Mouse (Mus musculus) thymus, postnatal 4 days (tissue): Measurements from ENCODE around the gene Gm21860.
"Not testable (repeated sequence)": the region's sequence is repeated elsewhere in the genome, so short reads cannot be mapped to it uniquely, and the experiment has no call there.

Experiments
- DNase-seq: peaks from one replicate; pipeline ENCODE4 v3.0.0; 2021

Gene Gm21860

DNA sequence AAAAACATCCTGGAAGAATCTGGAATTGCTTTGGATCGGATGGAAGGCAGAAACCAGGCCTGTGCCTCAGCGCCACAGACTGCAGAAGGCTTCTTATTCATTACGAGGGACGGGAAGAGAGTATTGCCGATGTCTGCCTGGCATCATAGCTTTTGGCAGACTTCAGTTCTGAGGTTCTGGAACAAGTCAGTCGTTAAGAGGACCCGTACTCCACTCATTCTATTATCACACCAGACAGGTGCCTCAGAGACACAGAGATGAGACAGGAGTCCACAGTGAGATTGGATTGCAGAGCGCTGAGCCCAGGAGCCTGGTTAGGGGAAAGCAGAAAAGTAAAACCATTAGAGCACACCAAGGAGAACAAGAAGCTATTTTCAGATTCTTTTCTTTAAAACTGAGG lies at the start of gene Gm21860:
Gene Gm21860 (minus strand): TSS at position 101 of the 400 bp plus-strand sequence.
- not testable (repeated sequence) for DNase-seq

DNA sequence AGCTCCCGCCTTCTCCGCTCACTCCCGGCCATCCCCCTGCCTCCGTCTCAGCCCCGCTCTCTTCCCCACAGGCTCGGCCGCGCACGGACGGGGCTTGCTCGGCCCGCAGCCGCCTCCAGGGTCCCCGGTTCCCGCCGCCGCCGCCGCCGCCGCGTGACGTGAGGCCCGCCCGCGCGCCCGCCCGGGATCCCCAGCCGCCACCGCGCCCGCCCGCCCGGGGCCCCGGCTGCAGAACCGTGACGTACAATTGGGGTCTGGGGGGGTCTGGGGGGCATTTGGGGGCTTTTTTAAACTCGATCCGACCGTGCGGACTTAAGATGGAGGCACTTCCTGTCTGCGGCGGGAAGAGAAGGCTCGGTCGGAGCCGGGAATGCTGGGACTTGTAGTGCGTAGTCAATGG lies 29.8 kb upstream of the Gm21860 start, which contains the start of gene Gm47283:
Gene Gm47283 (plus strand): TSS at position 301 of the 400 bp plus-strand sequence.
- DNase-seq = not testable (repeated sequence)

GRCm38 (mm10) chrY:90745256-90745655 lies 9.4 kb downstream of the Gm21860 start:
- not testable (repeated sequence) for DNase-seq

GRCm38 (mm10) chrY:90744381-90744981 lies 10.1 kb downstream of the Gm21860 start:
- peak; percentile 92 for DNase-seq

GRCm38 (mm10) chrY:90743811-90744220 lies 10.8 kb downstream of the Gm21860 start:
- peak; percentile 12 for DNase-seq

DNA sequence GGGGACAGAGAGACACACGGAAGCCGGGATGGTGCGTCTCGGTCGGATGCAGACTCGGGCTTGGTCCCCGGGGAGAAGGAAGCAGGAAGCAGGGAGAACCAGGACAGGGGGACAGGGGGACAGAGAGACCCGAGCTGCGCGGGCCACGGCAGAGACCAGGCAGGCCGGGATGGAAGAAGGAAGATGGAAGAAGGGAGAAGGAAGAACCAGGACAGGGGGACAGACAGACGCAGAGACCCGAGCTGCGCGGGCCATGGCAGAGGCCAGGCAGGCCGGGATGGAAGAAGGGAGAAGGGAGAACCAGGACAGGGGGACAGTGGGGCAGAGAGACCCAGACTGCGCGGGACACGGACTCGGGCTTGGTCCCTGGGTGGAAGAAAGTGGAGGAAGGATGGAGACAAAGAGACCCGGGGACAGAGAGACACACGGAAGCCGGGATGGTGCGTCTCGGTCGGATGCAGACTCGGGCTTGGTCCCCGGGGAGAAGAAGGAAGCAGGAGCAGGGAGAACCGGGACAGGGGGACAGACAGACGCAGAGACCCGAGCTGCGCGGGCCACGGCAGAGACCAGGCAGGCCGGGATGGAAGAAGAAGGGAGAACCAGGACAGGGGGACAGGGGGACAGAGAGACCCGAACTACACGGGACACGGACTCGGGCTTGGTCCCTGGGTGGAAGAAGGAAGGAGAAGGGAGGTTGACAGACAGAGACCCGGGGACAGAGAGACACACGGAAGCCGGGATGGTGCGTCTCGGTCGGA lies 11.4 kb downstream of the Gm21860 start:
- peak; percentile 38 for DNase-seq

DNA sequence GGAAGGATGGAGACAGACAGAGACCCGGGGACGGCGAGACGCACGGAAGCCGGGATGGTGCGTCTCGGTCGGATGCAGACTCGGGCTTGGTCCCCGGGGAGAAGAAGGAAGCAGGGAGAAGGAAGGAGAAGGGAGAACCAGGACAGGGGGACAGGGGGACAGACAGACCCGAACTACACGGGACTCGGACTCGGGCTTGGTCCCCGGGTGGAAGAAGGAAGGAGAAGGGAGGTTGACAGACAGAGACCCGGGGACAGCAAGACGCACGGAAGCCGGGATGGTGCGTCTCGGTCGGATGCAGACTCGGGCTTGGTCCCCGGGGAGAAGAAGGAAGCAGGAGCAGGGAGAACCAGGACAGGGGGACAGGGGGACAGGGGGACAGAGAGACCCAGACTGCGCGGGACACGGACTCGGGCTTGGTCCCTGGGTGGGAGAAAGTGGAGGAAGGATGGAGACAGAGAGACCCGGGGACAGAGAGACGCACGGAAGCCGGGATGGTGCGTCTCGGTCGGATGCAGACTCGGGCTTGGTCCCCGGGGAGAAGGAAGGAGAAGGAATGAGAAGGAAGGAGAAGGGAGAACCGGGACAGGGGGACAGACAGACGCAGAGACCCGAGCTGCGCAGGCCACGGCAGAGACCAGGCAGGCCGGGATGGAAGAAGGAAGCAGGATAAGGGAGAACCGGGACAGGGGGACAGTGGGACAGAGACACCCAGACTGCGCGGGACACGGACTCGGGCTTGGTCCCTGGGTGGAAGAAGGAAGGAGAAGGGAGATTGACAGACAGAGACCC lies 12.2 kb downstream of the Gm21860 start:
- DNase-seq = peak; percentile 14

GRCm38 (mm10) chrY:90741452-90742260 lies 13.0 kb downstream of the Gm21860 start:
- DNase-seq = peak; percentile 59

GRCm38 (mm10) chrY:90741006-90741405 lies 13.6 kb downstream of the Gm21860 start:
- peak; percentile 60 for DNase-seq

- peak; percentile 66 for DNase-seq
Observed at GRCm38 (mm10) chrY:90740013-90740561, 14.5 kb downstream of the Gm21860 start.

DNA sequence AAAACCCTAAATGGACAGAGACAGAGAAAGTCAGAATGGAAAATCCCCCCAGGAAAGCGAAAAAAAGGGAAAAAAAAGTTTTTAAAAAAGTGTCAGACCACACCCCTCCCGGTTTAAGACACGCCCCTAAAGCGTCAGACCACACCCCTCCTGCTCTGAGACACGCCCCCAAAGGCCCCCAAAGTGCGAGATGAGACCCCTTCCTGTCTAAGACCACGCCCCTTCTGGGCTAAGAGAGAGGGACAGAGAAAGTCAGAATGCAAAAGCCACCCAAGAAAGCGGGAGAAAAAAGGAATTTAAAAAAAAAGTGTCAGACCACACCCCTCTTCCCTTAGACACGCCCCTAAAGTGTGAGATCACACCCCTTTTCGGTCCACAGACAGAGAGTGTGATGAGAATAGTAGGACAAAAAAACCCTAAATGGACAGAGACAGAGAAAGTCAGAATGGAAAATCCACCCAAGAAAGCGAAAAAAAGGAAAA lies 15.0 kb downstream of the Gm21860 start:
- DNase-seq = peak; percentile 57

- peak; percentile 48 for DNase-seq
Observed at GRCm38 (mm10) chrY:90738841-90739530, 15.6 kb downstream of the Gm21860 start.

- DNase-seq = no peak
Observed at GRCm38 (mm10) chrY:90738431-90738680, 16.3 kb downstream of the Gm21860 start.

- DNase-seq = no peak
Observed at GRCm38 (mm10) chrY:90737606-90738430, 16.8 kb downstream of the Gm21860 start.

- DNase-seq = not testable (repeated sequence)
Observed at GRCm38 (mm10) chrY:90736217-90737000, 18.2 kb downstream of the Gm21860 start.

GRCm38 (mm10) chrY:90735181-90735895 lies 19.3 kb downstream of the Gm21860 start:
- not testable (repeated sequence) for DNase-seq

DNA sequence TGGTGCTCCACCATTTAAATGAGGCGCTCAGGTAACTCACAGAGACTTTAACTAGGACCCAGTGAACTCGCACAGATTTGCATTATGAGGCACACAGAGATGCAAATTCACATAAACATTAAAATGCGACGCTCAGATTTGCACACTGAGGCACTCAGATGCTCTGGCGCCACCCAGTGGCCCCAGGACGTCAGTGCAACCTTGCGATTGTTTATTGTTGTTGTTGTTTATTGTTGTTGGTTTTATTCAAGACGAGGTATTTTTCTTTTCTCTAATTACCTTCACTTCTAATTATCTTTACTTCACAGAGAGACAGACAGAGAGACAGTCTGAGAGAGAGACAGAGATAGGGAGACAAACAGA lies 20.3 kb downstream of the Gm21860 start:
- peak; percentile 58 for DNase-seq

DNA sequence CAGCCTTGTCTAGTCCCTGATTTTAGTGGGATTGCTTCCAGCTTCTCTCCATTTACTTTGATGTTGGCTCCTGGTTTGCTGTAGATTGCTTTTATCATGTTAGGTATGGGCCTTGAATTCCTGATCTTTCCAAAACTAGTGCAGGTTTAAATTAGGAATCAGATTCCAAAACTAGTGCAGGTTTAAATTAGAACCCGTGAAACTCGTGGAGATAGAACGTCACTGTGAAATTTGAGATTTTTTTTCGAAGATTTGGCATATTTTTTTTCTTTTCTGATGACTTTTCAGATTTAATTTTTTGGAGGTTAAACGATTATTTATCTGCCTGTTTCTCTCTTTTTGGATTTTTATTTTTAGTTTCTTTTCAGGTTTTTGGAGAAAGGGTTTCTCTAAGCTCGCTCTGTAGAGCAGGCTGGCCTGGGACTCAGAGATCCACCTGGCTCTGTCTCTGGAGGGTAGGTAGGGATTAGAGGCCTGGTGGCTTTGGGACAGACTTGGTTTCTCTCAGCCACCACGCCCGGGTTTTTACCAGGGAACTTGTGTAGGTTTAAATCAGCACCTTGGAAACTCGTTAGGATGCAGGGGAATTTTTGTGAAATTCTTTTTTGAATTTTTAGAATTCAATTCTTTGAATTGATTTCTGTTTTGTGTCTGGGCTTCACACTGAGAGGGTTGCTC lies 20.8 kb downstream of the Gm21860 start:
- DNase-seq = peak; percentile 44

GRCm38 (mm10) chrY:90732101-90732542 lies 22.5 kb downstream of the Gm21860 start:
- not testable (repeated sequence) for DNase-seq
